Mouse (Mus musculus): Measurements from ENCODE around the gene Arl8b. TPM values are rescaled to one million over a fixed set of nuclear protein-coding genes. Genes with fewer than 3 reads are reported as not detected.
A peak's percentile ranks its signal among the peaks of the same experiment; 100 is the strongest.

Gene Arl8b
- polyA plus RNA-seq, 1 experiment from 2014 or later: 77.9 TPM

DNA sequence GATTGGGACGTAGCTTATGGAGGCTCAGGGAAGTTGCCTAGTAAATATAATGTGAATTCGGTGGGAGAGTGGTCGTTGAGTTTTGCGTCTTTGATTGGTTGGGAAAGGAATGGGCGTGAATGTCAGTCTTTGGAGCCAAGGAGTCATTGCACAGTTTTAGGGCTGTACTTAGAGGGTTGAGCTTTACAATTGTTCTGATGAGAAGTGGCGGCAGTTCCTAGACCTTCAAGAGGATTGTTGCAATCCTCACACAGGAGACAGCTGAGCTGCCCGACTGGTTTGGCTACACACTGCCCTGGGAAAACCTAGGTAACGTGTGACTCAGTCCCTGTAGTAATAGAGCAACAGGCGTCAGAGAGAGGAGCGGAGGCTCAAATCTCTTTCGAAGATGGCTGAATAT, 1.2 kb downstream of the Arl8b start:
- H3K4me2 ChIP-seq: peak overlapping the region; percentile 87
- ATAC-seq (ENCODE audit: insufficient read depth) (peak; percentile 26; the same call in 1 of the 2 replicates), DNase-seq (peak; percentile 48)
- no peak overlapping the region for H3K27ac ChIP-seq (ENCODE audit: low read depth)
- H3K9me3 ChIP-seq (ENCODE audit: low read depth, low read length): no peaks in the 10 kb centered on the region
- H3K9ac ChIP-seq: peak overlapping the region; percentile 97
- H3K27me3 ChIP-seq (ENCODE audit: insufficient read depth, low read length): no peaks in the 10 kb centered on the region
- TF ChIP-seq CTCF (IDR thresholded peaks at IDR 0.05; ENCODE audit: low read depth): no peak
- peaks cover 8% of the 10 kb centered on the region; the same call in 1 of the 2 replicates for H3K4me1 ChIP-seq (ENCODE audit: insufficient read depth)
- 21% methylated on average over 11 of the region's 11 CpGs for WGBS
- H3K4me3 ChIP-seq (ENCODE audit: low read depth, low read length): peak overlapping the region; percentile 98
- no peaks in the 10 kb centered on the region for H3K36me3 ChIP-seq (ENCODE audit: insufficient read depth)

DNA sequence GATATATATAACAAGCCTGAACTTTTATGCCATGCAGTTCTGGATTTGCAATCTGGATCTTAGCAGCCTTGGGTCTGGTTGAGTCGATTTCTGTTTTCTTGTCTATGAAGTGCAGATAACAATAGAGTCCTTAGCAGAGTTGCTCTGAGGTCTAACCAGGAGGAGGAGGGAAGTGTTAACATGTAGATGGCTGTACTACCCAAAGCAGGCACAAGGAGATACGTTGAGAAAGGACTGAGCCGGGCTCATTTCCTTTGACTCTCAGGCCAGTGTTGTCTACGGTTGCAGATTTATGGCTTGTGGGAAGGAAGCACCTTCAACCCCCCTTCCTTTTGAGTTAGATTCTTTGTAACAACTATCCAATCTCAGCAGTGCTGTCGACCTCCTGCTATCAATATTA, 1.9 kb downstream of the Arl8b start:
- Histone ChIP-seq H3K9ac (peak overlapping the region; percentile 97), H3K27ac (ENCODE audit: low read depth) (no peak overlapping the region), H3K4me2 (peak overlapping the region; percentile 87), H3K4me3 (ENCODE audit: low read depth, low read length) (peak overlapping the region; percentile 98), H3K4me1 (ENCODE audit: insufficient read depth) (peaks cover 8% of the 10 kb centered on the region; the same call in 1 of the 2 replicates), H3K27me3 (ENCODE audit: insufficient read depth, low read length) (no peaks in the 10 kb centered on the region), H3K36me3 (ENCODE audit: insufficient read depth) (no peaks in the 10 kb centered on the region), H3K9me3 (ENCODE audit: low read depth, low read length) (no peaks in the 10 kb centered on the region)
- TF ChIP-seq CTCF (IDR thresholded peaks at IDR 0.05; ENCODE audit: low read depth): 0 out of 2 replicates have a peak, but pooled peaks have one; percentile 7
- WGBS: 47% methylated on average over 5 of the region's 5 CpGs
- no peak for ATAC-seq (ENCODE audit: insufficient read depth)
- peak; percentile 20 for DNase-seq

- no peak overlapping the region for H3K4me2 ChIP-seq
- 80% methylated on average over 3 of the region's 3 CpGs for WGBS
Measured at GRCm38 (mm10) chr6:108785551-108785950, 2.7 kb downstream of the Arl8b start.

DNA sequence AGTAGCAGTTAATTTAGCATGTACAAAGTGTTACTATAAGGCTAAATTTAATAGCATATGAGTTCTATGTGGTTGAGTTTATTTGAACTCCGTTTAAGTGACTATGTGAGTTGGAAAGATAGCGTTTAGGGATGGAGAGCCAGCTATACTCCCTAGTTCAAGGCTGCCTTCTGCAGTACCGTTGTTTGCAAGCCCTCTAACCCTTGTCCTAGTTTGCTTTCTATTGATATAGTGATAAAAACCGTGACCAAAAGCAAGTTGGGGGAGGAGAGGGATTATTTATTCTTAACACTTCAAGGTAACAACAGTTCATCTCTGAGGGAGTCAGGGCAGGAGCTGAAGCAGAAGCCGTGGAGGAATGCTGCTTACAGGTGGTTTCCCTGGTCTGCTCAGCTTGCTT, 8.6 kb downstream of the Arl8b start:
- WGBS: 55% methylated on average over 5 of the region's 5 CpGs
- ATAC-seq (ENCODE audit: insufficient read depth) (no peak), DNase-seq (no peak)

More at GRCm38 (mm10) chr6:108785551-108785950, 2.7 kb downstream of the Arl8b start:
- Histone ChIP-seq H3K4me1 (ENCODE audit: insufficient read depth) (peaks cover 8% of the 10 kb centered on the region; the same call in 1 of the 2 replicates), H3K4me3 (ENCODE audit: low read depth, low read length) (no peak overlapping the region), H3K27me3 (ENCODE audit: insufficient read depth, low read length) (no peaks in the 10 kb centered on the region), H3K9me3 (ENCODE audit: low read depth, low read length) (no peaks in the 10 kb centered on the region), H3K9ac (no peak overlapping the region), H3K27ac (ENCODE audit: low read depth) (no peak overlapping the region), H3K36me3 (ENCODE audit: insufficient read depth) (0 out of 2 replicates have a peak, but pooled peaks cover 2% of the 10 kb centered on the region)
- DNase-seq: no peak
- no peak for TF ChIP-seq CTCF (IDR thresholded peaks at IDR 0.05; ENCODE audit: low read depth)
- no peak for ATAC-seq (ENCODE audit: insufficient read depth)

GRCm38 (mm10) chr6:108795912-108796311, 13.0 kb downstream of the Arl8b start:
- 64% methylated on average over 1 of the region's 1 CpGs for WGBS
- no peak for TF ChIP-seq CTCF (IDR thresholded peaks at IDR 0.05; ENCODE audit: low read depth)
- ATAC-seq (ENCODE audit: insufficient read depth) (no peak), DNase-seq (no peak)
- Histone ChIP-seq H3K4me2 (no peak overlapping the region), H3K9ac (no peak overlapping the region), H3K27ac (ENCODE audit: low read depth) (no peak overlapping the region), H3K36me3 (ENCODE audit: insufficient read depth) (no peaks in the 10 kb centered on the region), H3K9me3 (ENCODE audit: low read depth, low read length) (no peaks in the 10 kb centered on the region), H3K27me3 (ENCODE audit: insufficient read depth, low read length) (no peaks in the 10 kb centered on the region), H3K4me3 (ENCODE audit: low read depth, low read length) (no peak overlapping the region), H3K4me1 (ENCODE audit: insufficient read depth) (no peaks in the 10 kb centered on the region)

More for the DNA sequence above, 8.6 kb downstream of the Arl8b start:
- Histone ChIP-seq H3K9me3 (ENCODE audit: low read depth, low read length) (no peaks in the 10 kb centered on the region), H3K4me2 (no peak overlapping the region), H3K4me3 (ENCODE audit: low read depth, low read length) (no peak overlapping the region), H3K27ac (ENCODE audit: low read depth) (no peak overlapping the region), H3K4me1 (ENCODE audit: insufficient read depth) (no peaks in the 10 kb centered on the region), H3K9ac (no peak overlapping the region), H3K27me3 (ENCODE audit: insufficient read depth, low read length) (no peaks in the 10 kb centered on the region), H3K36me3 (ENCODE audit: insufficient read depth) (0 out of 2 replicates have a peak, but pooled peaks cover 2% of the 10 kb centered on the region)
- no peak for TF ChIP-seq CTCF (IDR thresholded peaks at IDR 0.05; ENCODE audit: low read depth)

DNA sequence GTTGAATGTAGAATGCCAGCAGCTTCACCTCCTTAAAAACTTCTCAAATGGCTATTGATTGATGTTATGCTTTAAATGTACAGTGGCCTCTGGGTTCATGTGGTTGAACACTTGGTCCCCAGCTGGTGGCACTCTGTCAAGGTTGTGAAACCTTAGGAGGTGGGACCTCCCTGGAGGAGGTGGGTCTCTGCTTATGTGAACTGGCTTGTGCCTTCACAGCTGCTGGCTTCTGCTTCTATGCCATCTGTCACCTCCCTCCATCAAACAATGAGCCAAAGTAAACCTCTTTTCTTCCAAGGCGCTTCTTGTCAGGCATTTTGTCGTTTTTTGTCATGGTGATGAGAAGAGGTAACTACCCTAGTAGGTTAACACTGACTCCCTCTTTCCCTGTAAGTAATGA, 13.8 kb downstream of the Arl8b start:
- DNase-seq (no peak), ATAC-seq (ENCODE audit: insufficient read depth) (no peak)
- no peaks in the 10 kb centered on the region for H3K36me3 ChIP-seq (ENCODE audit: insufficient read depth)
- no peak for TF ChIP-seq CTCF (IDR thresholded peaks at IDR 0.05; ENCODE audit: low read depth)
- H3K27ac ChIP-seq (ENCODE audit: low read depth): no peak overlapping the region
- no peak overlapping the region for H3K4me2 ChIP-seq
- 39% methylated on average over 2 of the region's 2 CpGs for WGBS
- no peak overlapping the region for H3K9ac ChIP-seq
- no peaks in the 10 kb centered on the region for H3K4me1 ChIP-seq (ENCODE audit: insufficient read depth)
- H3K27me3 ChIP-seq (ENCODE audit: insufficient read depth, low read length): no peaks in the 10 kb centered on the region
- no peaks in the 10 kb centered on the region for H3K9me3 ChIP-seq (ENCODE audit: low read depth, low read length)
- H3K4me3 ChIP-seq (ENCODE audit: low read depth, low read length): no peak overlapping the region

DNA sequence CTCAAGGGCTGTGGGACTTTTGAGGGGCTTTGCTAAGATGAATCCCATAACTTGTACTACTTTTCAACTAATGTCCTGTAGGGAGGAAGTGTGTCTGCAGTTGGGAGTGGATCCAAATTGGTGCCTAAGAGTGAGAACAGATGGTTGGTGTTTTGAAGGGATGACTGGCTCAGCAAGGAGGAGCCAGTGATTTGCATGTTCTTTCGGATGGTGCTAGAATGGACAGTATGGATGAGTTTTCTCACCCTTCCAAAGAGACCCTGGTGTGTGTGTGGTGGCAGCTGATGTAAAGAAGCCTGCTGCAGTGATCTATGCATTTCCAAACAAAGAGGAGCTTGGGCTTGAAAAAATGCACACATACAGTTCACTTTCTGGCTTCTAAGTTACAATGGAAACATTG, 22.3 kb downstream of the Arl8b start:
- peak; percentile 41 for DNase-seq
- no peaks in the 10 kb centered on the region for H3K36me3 ChIP-seq (ENCODE audit: insufficient read depth)
- no peak for TF ChIP-seq CTCF (IDR thresholded peaks at IDR 0.05; ENCODE audit: low read depth)
- no peak overlapping the region for H3K4me2 ChIP-seq
- H3K4me3 ChIP-seq (ENCODE audit: low read depth, low read length): no peak overlapping the region
- no peaks in the 10 kb centered on the region for H3K27me3 ChIP-seq (ENCODE audit: insufficient read depth, low read length)
- no peak overlapping the region for H3K9ac ChIP-seq
- no peaks in the 10 kb centered on the region for H3K9me3 ChIP-seq (ENCODE audit: low read depth, low read length)
- no peak overlapping the region for H3K27ac ChIP-seq (ENCODE audit: low read depth)
- H3K4me1 ChIP-seq (ENCODE audit: insufficient read depth): 0 out of 2 replicates have a peak, but pooled peaks cover 3% of the 10 kb centered on the region
- no peak for ATAC-seq (ENCODE audit: insufficient read depth)
- 33% methylated on average over 1 of the region's 1 CpGs for WGBS

Measured in lung, embryonic 14.5 days (tissue).